Mouse (Mus musculus): ENCODE data around the gene Gemin6. TPM values are rescaled to one million over a fixed set of nuclear protein-coding genes. Genes with fewer than 3 reads are reported as not detected.
"Not testable (repeated sequence)": the region's sequence is repeated elsewhere in the genome, so short reads cannot be mapped to it uniquely, and the experiment has no call there.

The Gemin6 gene
- total RNA-seq (2021): 1 to 10 TPM; 5.1 to 6.1 TPM
- long read RNA-seq, experiment 1, partial matches to known transcripts: 0 of 7 reads
- long read RNA-seq, experiment 1, other reads (novel, unspliced or antisense): 6 of 7 reads
- long read RNA-seq, experiment 2, partial matches to known transcripts: 2 of 8 reads
- long read RNA-seq, experiment 2, other reads (novel, unspliced or antisense): 4 of 8 reads

GRCm38 (mm10) chr17:80224326-80225116 lies at the start of gene Gemin6:
Gene Gemin6 (plus strand): TSS chr17:80224441.
- Histone ChIP-seq H3K4me3 (peak within 1 kb of the TSS; percentile 74), H3K27ac (peak within 1 kb of the TSS; percentile 95)
- DNase-seq (ENCODE audit: low spot score in 2 of 2): peak; percentile 84 to 91
- TF ChIP-seq CTCF (conservative IDR thresholded peaks at IDR 0.05): no peak

- TF ChIP-seq CTCF (conservative IDR thresholded peaks at IDR 0.05): no peak
- H3K4me3 ChIP-seq: no peak overlapping the region
- no peak overlapping the region for H3K27ac ChIP-seq
- DNase-seq (ENCODE audit: low spot score in 2 of 2): no peak
Observed at GRCm38 (mm10) chr17:80174699-80175385, 49.4 kb upstream of the Gemin6 start.

- Histone ChIP-seq H3K4me3 (no peak overlapping the region), H3K27ac (no peak overlapping the region)
- no peak for DNase-seq (ENCODE audit: low spot score in 2 of 2)
- TF ChIP-seq CTCF (conservative IDR thresholded peaks at IDR 0.05): no peak
Observed at GRCm38 (mm10) chr17:80175386-80175739, 48.9 kb upstream of the Gemin6 start.

- no peak for DNase-seq (ENCODE audit: low spot score in 2 of 2)
- no peak overlapping the region for H3K27ac ChIP-seq
- H3K4me3 ChIP-seq: no peak overlapping the region
- no peak for TF ChIP-seq CTCF (conservative IDR thresholded peaks at IDR 0.05)
Observed at GRCm38 (mm10) chr17:80175966-80176365, 48.3 kb upstream of the Gemin6 start.

- not testable (repeated sequence) for H3K27ac ChIP-seq; DNase-seq (ENCODE audit: low spot score in 2 of 2)
Observed at GRCm38 (mm10) chr17:80178846-80179245, 45.4 kb upstream of the Gemin6 start.

GRCm38 (mm10) chr17:80179959-80180358 lies 44.3 kb upstream of the Gemin6 start:
- no peak overlapping the region for H3K27ac ChIP-seq
- peak; percentile 72 to 76 for DNase-seq (ENCODE audit: low spot score in 2 of 2)
- H3K4me3 ChIP-seq: no peak overlapping the region
- TF ChIP-seq CTCF (conservative IDR thresholded peaks at IDR 0.05): peak; percentile 82

More at GRCm38 (mm10) chr17:80178846-80179245, 45.4 kb upstream of the Gemin6 start:
- not testable (repeated sequence) for H3K4me3 ChIP-seq

- no peak overlapping the region for H3K4me3 ChIP-seq
- no peak overlapping the region for H3K27ac ChIP-seq
- TF ChIP-seq CTCF (conservative IDR thresholded peaks at IDR 0.05): no peak
- no peak for DNase-seq (ENCODE audit: low spot score in 2 of 2)
Observed at GRCm38 (mm10) chr17:80180468-80180867, 43.8 kb upstream of the Gemin6 start.

GRCm38 (mm10) chr17:80183615-80184014 lies 40.6 kb upstream of the Gemin6 start:
- no peak for TF ChIP-seq CTCF (conservative IDR thresholded peaks at IDR 0.05)
- DNase-seq (ENCODE audit: low spot score in 2 of 2): no peak
- Histone ChIP-seq H3K4me3 (no peak overlapping the region), H3K27ac (no peak overlapping the region)

- peak; percentile 82 for TF ChIP-seq CTCF (conservative IDR thresholded peaks at IDR 0.05)
- H3K27ac ChIP-seq: no peak overlapping the region
- DNase-seq (ENCODE audit: low spot score in 2 of 2): peak; percentile 23 to 30
- no peak overlapping the region for H3K4me3 ChIP-seq
Observed at GRCm38 (mm10) chr17:80193075-80193474, 31.2 kb upstream of the Gemin6 start.

GRCm38 (mm10) chr17:80199160-80199778 lies 25.0 kb upstream of the Gemin6 start:
- Histone ChIP-seq H3K4me3 (no peak overlapping the region), H3K27ac (no peak overlapping the region)
- no peak for TF ChIP-seq CTCF (conservative IDR thresholded peaks at IDR 0.05)
- DNase-seq (ENCODE audit: low spot score in 2 of 2): no peak

GRCm38 (mm10) chr17:80205657-80206056 lies 18.6 kb upstream of the Gemin6 start:
- H3K4me3 ChIP-seq: peak overlapping the region; percentile 100
- no peak for DNase-seq (ENCODE audit: low spot score in 2 of 2)
- H3K27ac ChIP-seq: peak overlapping the region; percentile 99
- TF ChIP-seq CTCF (conservative IDR thresholded peaks at IDR 0.05): no peak

GRCm38 (mm10) chr17:80206301-80206670 lies 18.0 kb upstream of the Gemin6 start:
- DNase-seq (ENCODE audit: low spot score in 2 of 2): no peak
- no peak for TF ChIP-seq CTCF (conservative IDR thresholded peaks at IDR 0.05)
- H3K4me3 ChIP-seq: peak overlapping the region; percentile 100
- H3K27ac ChIP-seq: peak overlapping the region; percentile 99

All from layer of hippocampus, adult 2 months (tissue).